Mouse (Mus musculus) right cerebral cortex, postnatal 14 days (tissue): ENCODE data around the gene Flad1.

Experiments
- DNase-seq: peaks from one replicate; pipeline ENCODE4 v3.0.0; 2022

Gene Flad1

DNA sequence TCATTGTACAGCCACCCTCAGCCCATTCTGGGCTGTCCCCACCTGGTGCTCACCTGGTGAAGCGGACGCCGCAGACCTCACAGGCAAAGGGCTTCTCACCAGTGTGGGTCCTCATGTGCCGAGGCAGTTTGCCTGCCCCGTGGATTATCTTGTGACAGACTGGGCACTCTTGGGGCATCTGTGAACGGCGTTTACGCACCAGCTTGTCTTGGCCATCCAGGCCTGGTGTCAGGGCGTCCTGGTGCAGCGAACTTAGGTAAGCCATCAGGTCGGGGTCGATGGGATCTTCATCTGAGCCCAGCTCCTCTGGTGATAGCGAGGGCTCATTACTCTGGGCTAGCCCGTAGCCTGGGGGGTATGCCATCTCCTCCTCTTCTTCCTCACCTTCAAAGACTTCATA lies 31.4 kb downstream of the Flad1 start:
- DNase-seq, result no peak

DNA sequence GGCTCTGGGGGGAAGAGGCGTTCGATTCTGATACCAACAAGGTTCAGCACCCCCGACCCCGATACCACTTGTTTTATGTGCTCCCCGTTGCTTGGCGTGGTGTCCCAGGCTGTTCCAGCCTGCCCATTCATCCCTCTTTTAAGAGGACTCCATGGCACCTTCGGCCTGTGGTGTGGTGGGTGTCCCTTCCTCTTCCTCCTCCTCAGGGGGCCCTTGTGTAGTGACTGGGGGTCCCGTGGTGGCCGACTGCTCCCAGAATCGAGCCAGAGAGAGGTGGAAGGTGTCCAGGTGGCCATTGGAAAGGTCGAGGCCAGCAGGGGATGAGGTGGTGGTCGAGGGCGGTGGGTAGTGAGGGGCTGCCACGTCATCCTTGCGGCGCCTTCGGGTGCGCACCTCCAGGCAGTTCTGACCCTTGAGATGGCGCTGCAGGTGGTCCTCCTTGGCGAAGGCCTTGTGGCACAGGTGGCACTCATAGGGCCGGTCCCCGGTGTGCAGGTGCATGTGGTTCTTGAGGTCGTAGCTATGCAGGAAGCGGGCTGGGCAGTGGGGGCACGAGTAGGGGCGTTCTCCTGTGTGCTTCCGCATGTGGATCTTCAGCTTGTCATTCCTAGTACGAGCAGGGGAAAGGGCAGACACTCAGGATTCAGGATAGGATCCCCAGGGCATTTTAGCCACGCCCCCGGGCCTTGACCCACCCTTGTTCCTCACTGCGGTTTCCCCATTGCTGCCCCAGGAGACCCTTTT lies 32.1 kb downstream of the Flad1 start:
- DNase-seq, result no peak

DNA sequence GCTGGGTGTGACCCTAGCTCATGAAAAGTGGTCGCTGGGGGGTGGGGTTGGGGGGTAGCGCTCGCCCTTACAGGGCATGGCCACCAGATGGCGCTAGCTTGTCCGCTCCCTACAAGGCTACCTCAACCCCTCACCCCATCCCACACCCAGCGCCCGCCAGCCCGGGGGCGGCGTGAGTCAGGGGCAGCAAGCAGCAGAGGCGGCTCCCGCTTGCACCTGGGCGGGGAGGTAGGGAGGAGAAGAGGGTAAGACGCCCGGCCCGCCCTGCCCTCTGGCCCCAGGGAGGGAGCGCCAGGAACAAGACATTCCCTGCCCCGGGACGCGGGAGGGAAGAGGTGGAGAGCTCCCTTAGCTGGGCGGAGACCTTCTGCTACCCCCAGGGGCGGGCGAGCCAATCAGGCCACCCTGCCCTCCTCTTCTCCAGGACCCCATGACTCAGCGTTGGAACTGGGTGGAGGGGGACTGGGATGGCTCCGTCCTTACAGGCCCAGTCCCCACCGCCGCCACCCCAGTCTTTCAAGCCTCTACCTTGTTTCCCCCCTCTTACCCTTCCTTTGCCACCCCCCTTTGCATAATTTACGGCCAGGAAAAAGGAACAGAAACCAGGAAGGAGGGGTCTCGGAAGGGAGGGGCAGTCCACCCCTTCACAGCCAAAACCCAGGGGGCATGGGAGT lies 33.1 kb downstream of the Flad1 start:
- DNase-seq, result peak; percentile 69

DNA sequence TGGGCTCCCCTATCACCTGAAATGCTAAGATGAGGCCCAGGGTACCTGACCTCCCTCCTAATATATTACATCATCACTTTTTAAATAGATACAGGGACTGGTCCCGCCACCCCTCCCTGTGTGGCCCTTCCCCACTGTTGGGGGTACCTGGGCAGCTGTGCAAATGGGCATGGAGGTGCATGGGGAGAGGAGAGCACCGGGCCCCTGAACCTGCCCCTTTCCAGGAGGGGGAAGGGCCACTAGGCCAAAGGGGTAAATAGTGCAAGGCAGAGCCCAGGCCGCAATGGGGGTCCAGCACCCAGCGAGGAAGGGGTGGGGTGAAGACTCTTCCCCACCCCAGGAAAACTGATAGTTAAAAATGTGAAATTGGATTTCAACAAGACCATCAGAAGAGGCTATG lies 33.8 kb downstream of the Flad1 start:
- no peak for DNase-seq

DNA sequence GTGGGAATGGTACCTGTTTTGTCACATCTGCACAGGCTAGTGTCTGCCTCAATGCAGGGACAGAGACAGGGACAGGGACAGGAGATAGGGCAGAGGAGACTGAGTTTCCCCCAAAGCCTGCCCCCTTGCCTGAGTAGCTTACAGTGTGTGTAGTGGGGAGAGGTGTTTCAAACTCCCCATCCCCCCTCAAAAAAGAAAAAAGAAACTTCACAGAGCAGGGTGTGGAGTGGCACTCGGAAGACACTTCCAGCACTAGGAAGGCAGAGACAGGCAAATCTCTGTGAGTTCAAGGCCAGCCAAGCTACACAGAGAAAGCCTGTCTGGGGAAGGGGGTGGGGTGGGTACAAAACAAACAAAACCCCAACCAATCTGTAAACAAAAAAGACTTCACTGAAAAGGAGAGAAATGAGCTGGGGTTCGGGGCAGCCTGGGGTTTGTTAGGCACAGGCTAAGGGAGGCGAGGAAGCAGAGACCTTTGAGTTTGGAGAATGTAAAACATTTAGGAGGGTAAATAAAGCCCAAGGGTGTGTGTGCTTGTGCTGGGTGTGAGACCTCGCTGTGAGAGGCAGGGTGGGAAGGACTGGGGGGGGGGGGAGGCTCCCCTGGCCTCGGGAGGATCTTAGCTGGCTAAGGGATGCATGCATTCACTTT lies 38.0 kb downstream of the Flad1 start:
- no peak for DNase-seq

DNA sequence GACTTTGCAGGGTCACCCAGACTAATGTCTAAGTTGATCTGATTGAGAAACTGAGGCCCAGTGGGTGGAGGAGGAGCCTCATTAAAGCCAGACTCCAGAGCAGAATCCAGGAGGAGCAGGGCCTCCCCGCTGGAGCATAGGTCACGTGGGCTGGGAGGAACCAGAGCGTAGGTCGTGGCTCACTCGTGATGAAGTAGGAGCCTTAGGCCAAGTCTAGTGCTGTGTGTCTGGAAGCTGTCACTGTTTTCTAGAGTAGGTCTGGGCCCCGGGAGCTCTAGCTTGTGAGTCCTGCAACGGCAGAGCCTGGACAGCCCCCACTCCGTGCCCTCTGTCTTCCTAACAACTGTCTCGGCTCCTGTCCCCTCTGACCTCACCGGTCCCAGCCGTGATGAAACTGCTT lies 44.3 kb downstream of the Flad1 start:
- no peak for DNase-seq

DNA sequence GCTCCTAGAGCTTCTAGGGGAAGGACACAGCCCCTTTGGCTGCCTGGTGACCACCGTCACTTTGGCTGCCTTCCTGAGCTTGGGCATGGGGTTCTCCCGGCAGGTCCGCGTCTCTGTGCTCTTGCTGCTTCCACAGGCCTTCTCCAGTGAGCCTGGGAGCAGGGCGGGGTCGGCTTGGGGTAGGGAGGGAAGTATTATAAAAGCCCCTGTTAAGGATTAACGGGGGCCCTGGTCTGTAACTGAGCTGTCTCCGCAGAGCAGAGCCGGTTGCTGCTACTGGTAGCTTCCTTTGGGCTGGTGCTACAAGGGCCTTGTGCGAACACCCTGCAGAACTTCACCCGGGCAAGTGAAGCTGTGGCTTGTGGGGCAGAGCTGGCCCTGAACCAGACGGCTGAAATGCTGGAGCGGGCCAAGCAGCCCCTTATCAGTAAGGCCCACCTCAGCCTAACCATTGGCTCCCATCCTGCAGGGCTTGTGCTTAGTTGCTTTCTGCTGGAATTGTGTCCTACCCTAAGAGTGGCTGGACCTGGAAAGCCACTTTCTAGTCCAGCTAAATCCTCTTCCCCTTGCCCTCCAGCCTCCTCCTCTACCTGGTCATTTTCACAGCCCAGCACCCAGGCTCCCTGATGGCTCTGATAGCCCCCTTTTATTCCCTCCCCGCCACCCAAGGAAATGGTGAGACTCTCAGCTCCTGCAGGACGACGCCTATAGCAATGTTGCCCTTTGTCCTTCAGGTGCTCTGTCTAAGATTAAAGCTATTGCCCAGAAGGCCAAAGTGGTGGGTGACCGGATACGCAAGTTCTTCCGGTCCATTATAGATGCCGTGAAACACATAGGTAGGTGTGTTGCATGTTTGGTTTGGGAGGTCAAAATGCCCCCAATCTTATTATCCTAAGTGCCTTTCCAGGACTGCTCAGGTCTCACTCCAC lies 45.9 kb downstream of the Flad1 start:
- no peak for DNase-seq

DNA sequence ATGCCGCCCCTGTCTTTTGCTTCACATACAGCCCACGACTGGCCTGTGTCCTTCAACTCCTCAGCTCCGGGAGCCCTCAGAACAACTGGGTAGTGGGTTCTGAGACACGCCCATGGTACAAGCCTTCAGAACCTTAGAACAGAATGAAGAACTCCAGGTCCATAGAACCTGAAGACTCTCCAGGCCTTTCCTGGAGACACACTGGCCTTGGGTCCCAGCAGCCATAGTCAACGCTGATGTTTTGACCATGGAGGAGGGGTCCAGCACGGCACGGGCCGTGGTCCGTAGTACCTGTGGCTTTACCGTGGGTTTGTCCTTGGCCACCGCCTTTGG lies 46.6 kb downstream of the Flad1 start, which contains the start of gene Dcst1:
Gene Dcst1 (minus strand): TSS at position 101 of the 333 bp plus-strand sequence.
- no peak for DNase-seq

DNA sequence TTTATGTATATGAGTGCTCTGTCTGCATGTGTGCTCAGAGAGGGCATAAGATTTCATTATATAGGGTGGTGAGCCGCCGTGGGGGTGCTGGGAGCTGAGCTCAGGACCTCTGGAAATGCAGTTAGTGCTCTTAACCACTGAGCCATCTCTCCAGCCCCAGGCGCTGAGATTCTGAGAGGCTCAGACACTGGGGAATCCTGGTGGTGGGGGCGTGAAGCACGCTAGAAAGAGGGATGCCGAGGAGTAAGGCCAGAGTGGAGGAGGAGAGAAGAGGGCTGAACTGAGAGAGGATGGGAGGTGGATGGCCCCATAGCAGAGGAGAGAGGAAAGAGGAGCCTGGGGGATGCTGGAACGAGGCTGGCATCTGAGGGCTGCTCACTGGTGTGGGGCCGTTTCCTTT lies 47.0 kb downstream of the Flad1 start:
- DNase-seq, result no peak

DNA sequence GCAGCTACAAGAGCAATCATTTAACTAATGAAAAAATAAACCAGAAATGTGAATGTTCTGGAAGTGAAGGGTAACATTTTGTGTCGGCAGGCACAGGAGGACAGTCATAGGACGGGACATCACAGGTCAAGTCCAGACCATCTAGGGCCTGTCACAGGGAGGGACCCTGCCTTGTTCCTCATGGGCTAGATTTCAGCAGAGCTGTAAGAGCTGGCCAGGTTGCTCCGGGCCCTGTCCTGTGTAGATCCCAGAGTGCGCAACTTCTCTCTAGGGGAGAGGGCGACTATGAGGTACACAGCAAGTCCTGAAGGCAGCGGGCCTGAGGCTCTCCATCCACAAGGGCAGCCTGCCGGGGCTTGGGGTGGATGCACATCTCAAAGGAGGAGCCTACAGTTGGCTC lies 50.0 kb downstream of the Flad1 start, which contains the start of gene Dcst2:
Gene Dcst2 (plus strand): TSS at position 301 of the 400 bp plus-strand sequence.
- DNase-seq, result no peak

DNA sequence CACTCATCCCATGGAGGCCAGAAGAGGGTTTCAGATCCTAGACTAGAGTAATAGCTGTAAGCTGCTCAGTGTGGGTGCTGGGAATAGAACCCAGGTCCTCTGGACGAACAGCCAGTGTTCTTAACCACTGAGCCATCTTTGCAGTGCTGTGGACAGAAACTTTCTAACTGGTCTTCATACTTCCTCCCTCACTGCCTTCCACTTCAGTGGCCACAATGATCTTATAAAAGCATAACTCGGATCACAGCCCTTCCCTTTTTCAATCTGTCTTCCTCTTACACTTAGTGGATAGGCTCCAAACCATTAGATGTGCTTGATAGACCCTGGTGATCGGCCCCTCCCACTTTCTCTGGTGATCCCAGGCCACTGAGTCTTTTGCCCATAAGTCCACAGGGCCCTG lies 51.4 kb downstream of the Flad1 start:
- no peak for DNase-seq

DNA sequence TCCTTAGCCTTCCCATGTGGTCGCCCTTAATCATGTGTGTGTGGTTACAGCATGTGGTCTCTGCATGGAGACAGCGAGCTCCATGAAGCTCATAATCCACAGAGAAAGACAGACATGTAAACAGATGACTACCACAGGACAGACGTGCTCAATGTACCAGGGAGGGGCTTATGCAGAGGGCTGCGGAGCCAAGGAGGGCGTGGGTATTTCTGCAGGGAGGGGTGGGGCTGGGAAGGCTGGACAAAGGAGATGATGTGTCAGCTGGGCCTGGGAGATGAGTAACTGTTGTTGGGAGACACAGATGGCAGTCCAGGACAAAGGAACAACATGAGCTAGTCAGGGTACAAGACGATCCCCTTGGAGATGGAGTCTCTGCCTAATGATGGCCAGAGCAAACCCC lies 52.0 kb downstream of the Flad1 start:
- DNase-seq, result no peak

DNA sequence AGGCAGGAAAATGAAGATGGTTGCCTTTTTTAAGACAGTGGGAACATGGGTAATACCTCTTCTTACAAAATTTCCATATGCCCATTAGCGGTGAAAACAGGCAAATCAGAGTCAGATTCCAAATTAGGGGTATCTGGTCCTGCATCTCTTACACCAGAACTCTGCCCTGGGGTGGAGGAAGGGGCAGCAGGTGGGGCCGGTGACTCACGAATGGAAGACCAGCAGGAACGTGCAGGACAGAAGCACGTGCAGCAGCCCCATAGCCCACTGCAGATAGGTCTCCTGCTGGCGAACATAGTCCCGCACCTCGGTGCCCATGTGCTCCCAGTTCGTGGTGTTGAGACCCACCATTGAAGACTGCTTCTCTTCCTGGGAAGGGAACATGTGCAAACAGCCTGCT lies 55.6 kb downstream of the Flad1 start:
- DNase-seq, result no peak

DNA sequence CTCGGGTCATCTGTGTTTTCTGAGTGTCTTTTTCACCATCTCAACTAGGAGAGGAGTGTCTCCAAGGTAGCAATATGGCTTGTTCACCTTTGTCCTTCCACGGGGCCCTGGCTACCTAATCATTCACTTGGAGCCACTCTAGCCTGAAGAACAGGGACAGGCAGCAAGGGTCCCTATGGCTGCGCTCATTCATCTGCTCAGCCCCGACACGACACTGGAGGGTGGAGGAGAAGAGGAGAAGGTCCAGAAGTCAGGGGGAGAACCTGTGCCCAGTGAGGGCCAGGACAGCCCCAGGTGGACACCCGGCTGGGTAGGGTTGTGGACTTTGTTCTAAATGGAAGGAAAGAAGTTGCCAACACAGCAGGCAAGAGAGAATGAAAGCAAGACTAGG lies 56.2 kb downstream of the Flad1 start:
- no peak for DNase-seq

DNA sequence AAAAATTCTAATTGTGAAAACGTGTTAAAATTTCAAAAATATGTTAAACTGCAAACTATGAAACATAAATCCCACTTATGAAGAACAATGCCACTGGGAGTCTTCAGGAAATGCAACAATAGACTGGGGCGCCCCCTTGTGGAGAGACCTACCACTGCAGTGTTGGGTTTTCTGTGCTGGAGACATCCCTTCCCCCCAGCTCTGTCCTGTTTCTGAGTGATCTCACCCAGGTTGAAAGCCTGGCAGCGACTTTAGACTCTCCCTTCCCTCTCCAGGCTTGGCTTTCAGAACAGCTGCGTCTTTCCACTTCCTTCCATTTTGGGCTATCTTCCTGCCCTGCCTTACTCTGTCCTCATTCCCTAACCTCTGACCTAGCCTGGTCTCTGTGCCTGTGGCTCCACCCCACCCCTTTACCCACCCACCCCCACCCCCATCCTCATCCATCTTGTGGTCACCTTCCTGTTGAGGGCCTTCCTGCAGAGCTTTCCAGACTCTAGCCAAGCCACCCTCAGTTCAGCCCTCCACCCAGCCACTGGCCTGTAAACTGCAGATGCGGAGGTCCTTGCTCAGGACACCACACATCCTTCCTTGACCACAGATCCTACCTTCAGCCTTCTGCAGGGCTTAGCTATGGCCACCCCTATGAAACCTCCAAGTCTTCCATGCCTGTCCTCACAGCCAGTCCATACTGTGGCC lies 56.7 kb downstream of the Flad1 start:
- DNase-seq, result peak; percentile 85

DNA sequence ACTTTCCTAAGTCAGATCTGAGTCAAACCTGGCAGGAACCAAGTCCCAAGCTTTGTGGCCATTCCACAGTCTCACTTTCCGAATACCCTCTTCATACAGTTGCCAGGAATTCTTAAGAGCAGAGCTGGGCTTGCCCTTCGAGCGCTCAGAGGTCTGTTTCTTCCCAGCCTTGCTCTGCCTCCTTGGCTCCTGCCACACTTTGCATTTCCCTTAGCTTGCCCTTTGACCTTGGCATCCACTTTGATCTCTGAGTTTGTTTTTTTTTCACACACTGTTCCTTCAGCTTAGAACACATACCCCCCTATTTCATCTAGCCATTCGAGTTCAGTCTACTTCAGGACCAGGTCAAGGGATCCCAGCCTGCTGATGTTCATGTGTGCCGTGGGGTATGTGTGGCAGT lies 60.4 kb downstream of the Flad1 start:
- no peak for DNase-seq
